Mouse (Mus musculus): ENCODE data around the gene Sphk1. TPM values are rescaled to one million over a fixed set of nuclear protein-coding genes. Genes with fewer than 3 reads are reported as not detected.

The Sphk1 gene
- polyA plus RNA-seq, 1 experiment from 2014 or later: 9.3 TPM

DNA sequence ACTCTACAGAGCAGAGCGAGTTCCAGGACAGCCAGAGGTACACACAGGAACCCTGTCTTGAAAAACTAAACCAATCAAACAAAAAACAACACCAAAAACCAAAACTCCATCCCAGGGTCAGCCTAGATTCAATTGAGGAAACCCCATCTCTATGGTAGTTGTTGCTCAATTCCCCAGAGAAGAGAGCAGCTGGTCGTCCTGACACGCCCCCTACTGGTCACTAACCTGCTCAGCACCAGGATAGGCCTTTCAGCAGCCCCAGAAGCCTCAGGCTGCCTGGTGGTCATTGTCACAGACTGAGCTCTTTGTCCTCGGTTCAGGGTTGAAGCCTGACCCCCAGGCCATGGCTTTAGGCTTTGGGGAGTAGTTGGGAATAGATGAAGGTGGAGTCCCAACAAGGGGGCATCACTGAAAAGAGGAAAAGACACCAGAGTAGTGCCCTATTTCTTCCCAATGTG is 36.9 kb upstream of the Sphk1 start, which contains the start of gene Prpsap1:
Gene Prpsap1, minus strand, starts transcription at position 408 of the 458 bp plus-strand sequence.
- Histone ChIP-seq H3K4me1 (peaks cover 12% of the 10 kb centered on the region), H3K27ac (no peak within 1 kb of the TSS), H3K4me3 (no peak within 1 kb of the TSS), H3K4me2 (replicated peaks) (peak within 1 kb of the TSS; percentile 16; the same call in 1 of the 2 replicates), H3K9me3 (no peaks in the 10 kb centered on the region), H3K27me3 (replicated peaks) (no peaks in the 10 kb centered on the region), H3K36me3 (no peaks in the 10 kb centered on the region), H3K9ac (no peak within 1 kb of the TSS)
- 25% methylated on average over 4 of the region's 4 CpGs for WGBS
- ATAC-seq (ENCODE audit: low FRiP score, low read depth): no peak

DNA sequence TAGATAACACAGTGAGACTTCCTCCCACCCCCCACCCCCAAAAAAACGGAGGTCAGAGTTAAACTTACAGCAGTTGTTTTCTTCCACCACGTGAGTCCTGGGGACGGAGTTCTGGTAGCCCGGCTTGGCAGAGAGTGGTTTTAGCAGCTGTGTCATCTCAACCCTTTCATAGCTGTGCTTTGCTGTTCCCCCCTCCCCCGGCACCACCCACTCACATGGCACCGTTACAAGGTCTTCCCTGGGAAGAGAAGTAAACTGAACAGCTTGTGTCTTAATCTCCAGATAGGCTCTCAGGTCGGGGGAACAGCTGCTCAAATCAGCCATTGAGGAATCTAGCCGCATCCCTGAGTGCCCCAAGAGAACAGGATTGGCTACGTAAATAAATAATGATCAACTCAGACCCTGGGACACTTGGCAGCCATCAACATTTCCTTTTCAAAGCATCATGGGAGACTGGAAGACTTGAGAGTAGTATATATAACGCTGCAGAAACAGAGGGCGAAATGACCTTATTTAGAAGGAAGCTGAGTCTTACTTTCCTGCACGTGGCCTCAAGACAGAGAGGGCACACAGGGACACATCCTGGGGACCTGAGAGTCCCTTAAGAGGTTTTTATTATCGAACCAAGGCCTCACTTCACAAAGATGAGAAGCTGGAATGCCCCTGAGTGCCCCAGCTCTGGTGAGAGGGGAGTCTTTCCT is 36.1 kb upstream of the Sphk1 start:
- no peak overlapping the region for H3K4me3 ChIP-seq
- no peaks in the 10 kb centered on the region for H3K36me3 ChIP-seq
- WGBS: 58% methylated on average over 13 of the region's 13 CpGs
- H3K4me2 ChIP-seq (replicated peaks): peak overlapping the region; percentile 16; the same call in 1 of the 2 replicates
- H3K27ac ChIP-seq: no peak overlapping the region
- H3K9me3 ChIP-seq: no peaks in the 10 kb centered on the region
- H3K27me3 ChIP-seq (replicated peaks): no peaks in the 10 kb centered on the region
- no peak for ATAC-seq (ENCODE audit: low FRiP score, low read depth)
- H3K4me1 ChIP-seq: peaks cover 8% of the 10 kb centered on the region; the same call in 1 of the 2 replicates
- no peak overlapping the region for H3K9ac ChIP-seq

GRCm38 (mm10) chr11:116497313-116497712 is 33.4 kb upstream of the Sphk1 start:
- Histone ChIP-seq H3K27me3 (replicated peaks) (no peaks in the 10 kb centered on the region), H3K36me3 (no peaks in the 10 kb centered on the region), H3K4me1 (peaks cover 8% of the 10 kb centered on the region; the same call in 1 of the 2 replicates), H3K9ac (no peak overlapping the region), H3K9me3 (no peaks in the 10 kb centered on the region), H3K4me3 (no peak overlapping the region), H3K4me2 (replicated peaks) (no peak overlapping the region), H3K27ac (no peak overlapping the region)
- no peak for ATAC-seq (ENCODE audit: low FRiP score, low read depth)
- WGBS: 86% methylated on average over 4 of the region's 4 CpGs

GRCm38 (mm10) chr11:116498596-116498995 is 32.1 kb upstream of the Sphk1 start:
- Histone ChIP-seq H3K9ac (no peak overlapping the region), H3K27me3 (replicated peaks) (no peaks in the 10 kb centered on the region), H3K4me3 (peak overlapping the region; percentile 12; the same call in 1 of the 2 replicates), H3K36me3 (no peaks in the 10 kb centered on the region), H3K4me2 (replicated peaks) (peak overlapping the region; percentile 46), H3K9me3 (no peaks in the 10 kb centered on the region), H3K4me1 (peaks cover 8% of the 10 kb centered on the region; the same call in 1 of the 2 replicates), H3K27ac (no peak overlapping the region)
- no peak for ATAC-seq (ENCODE audit: low FRiP score, low read depth)
- 32% methylated on average over 32 of the region's 34 CpGs for WGBS

DNA sequence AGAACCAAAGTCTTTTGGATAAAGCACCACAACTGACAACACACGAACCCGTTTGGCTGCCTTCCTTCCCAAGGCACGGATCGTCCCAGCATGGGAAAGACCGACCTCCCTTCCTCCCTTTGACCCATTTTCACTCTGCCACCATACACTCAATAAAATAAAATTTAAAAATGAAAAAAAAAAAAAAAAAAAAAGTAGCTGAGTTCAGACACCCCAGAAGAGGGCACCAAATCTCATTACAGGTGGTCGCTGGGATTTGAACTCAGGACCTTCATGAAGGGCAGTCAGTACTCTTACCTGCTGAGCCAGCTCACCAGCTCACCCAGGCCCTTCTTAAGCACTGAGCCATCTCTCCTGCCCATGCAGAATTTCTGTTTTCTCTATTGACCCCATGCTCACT is 31.7 kb upstream of the Sphk1 start:
- Histone ChIP-seq H3K4me1 (peaks cover 6% of the 10 kb centered on the region; the same call in 1 of the 2 replicates), H3K4me3 (no peak overlapping the region), H3K9me3 (no peaks in the 10 kb centered on the region), H3K9ac (no peak overlapping the region), H3K27ac (no peak overlapping the region), H3K4me2 (replicated peaks) (peak overlapping the region; percentile 46; the same call in 1 of the 2 replicates), H3K27me3 (replicated peaks) (no peaks in the 10 kb centered on the region), H3K36me3 (no peaks in the 10 kb centered on the region)
- 44% methylated on average over 6 of the region's 6 CpGs for WGBS
- ATAC-seq (ENCODE audit: low FRiP score, low read depth): no peak

GRCm38 (mm10) chr11:116501005-116501746 is 29.5 kb upstream of the Sphk1 start:
- Histone ChIP-seq H3K4me3 (no peak overlapping the region), H3K9me3 (no peaks in the 10 kb centered on the region), H3K9ac (no peak overlapping the region), H3K4me1 (peaks cover 4% of the 10 kb centered on the region; the same call in 1 of the 2 replicates), H3K4me2 (replicated peaks) (no peak overlapping the region), H3K27ac (peak overlapping the region; percentile 11; the same call in 1 of the 2 replicates), H3K27me3 (replicated peaks) (no peaks in the 10 kb centered on the region), H3K36me3 (no peaks in the 10 kb centered on the region)
- ATAC-seq (ENCODE audit: low FRiP score, low read depth): no peak
- 31% methylated on average over 7 of the region's 7 CpGs for WGBS

DNA sequence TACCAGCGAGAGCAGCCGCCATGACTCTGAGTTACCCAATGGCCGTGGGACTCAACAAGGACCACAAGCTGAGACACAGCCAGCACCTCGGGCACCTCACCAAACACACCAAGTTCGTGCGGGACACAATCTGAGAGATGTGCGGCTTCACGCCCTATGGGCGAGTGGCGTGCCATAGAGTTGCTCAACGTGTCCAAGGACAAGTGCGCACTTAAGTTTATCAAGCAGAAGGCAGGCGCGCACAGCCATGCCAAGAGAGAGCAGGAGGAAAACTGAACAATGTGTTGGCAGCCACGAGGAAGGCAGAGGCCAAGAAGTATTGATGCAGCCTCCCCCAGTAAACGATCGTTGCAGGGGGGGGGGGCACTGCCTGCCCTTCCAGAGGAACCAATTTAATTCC is 26.2 kb upstream of the Sphk1 start:
- H3K4me3 ChIP-seq: no peak overlapping the region
- no peaks in the 10 kb centered on the region for H3K9me3 ChIP-seq
- no peaks in the 10 kb centered on the region for H3K27me3 ChIP-seq (replicated peaks)
- H3K4me1 ChIP-seq: no peaks in the 10 kb centered on the region
- no peak overlapping the region for H3K27ac ChIP-seq
- ATAC-seq (ENCODE audit: low FRiP score, low read depth): no peak
- H3K9ac ChIP-seq: no peak overlapping the region
- no peaks in the 10 kb centered on the region for H3K36me3 ChIP-seq
- WGBS: 90% methylated on average over 17 of the region's 17 CpGs
- no peak overlapping the region for H3K4me2 ChIP-seq (replicated peaks)

DNA sequence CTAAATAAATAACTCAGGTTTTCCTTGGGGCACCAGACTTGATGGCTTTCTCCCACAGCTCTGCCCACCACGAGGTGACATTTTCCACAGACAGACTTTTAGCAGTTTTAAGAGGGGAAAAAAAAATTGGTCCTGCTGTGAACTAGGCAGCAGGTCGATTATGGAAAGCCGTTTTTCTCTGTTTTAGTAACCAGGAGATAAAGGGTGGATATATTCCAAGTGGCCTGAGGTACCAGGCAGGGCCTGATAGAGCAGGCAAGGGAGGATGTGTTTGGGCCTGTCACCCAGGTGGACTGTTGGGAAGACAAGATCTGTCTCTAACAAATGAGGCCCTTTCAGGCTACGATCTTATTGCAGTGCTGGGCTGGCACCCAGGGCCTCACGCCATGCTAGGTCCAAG is 25.2 kb upstream of the Sphk1 start:
- WGBS: 77% methylated on average over 5 of the region's 5 CpGs
- Histone ChIP-seq H3K9me3 (no peaks in the 10 kb centered on the region), H3K4me3 (no peak overlapping the region), H3K27ac (no peak overlapping the region), H3K4me1 (no peaks in the 10 kb centered on the region), H3K9ac (no peak overlapping the region), H3K4me2 (replicated peaks) (no peak overlapping the region), H3K36me3 (no peaks in the 10 kb centered on the region), H3K27me3 (replicated peaks) (no peaks in the 10 kb centered on the region)
- no peak for ATAC-seq (ENCODE audit: low FRiP score, low read depth)

GRCm38 (mm10) chr11:116506151-116506875 is 24.4 kb upstream of the Sphk1 start:
- no peak overlapping the region for H3K4me2 ChIP-seq (replicated peaks)
- H3K9me3 ChIP-seq: no peaks in the 10 kb centered on the region
- no peak for ATAC-seq (ENCODE audit: low FRiP score, low read depth)
- H3K4me1 ChIP-seq: no peaks in the 10 kb centered on the region
- H3K27me3 ChIP-seq (replicated peaks): no peaks in the 10 kb centered on the region
- WGBS: 80% methylated on average over 17 of the region's 17 CpGs
- no peak overlapping the region for H3K4me3 ChIP-seq
- H3K27ac ChIP-seq: no peak overlapping the region
- no peak overlapping the region for H3K9ac ChIP-seq
- H3K36me3 ChIP-seq: no peaks in the 10 kb centered on the region

DNA sequence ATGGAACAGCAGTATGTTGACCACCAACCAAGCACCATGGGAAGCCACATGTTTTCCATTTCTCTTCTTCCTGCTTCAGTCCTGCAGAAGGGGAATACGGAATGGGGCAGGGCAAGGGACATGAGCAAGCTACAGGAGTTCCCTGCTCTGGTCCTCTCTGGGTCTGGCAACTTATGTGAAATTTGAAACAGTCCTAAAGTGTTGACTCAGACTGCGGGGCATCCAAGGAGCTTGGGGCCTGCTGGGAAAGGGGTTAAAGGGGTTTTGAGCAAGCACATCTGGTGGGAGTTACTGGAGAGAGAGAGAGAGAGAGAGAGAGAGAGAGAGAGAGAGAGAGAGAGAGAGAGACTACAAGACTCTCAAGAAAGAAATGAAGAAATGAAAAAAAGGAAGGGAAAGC is 22.0 kb upstream of the Sphk1 start:
- Histone ChIP-seq H3K36me3 (no peaks in the 10 kb centered on the region), H3K4me1 (no peaks in the 10 kb centered on the region), H3K9ac (no peak overlapping the region), H3K4me2 (replicated peaks) (no peak overlapping the region), H3K27me3 (replicated peaks) (no peaks in the 10 kb centered on the region), H3K9me3 (no peaks in the 10 kb centered on the region), H3K27ac (no peak overlapping the region), H3K4me3 (no peak overlapping the region)
- 52% methylated on average over 2 of the region's 2 CpGs for WGBS
- no peak for ATAC-seq (ENCODE audit: low FRiP score, low read depth)

GRCm38 (mm10) chr11:116511301-116511868 is 19.3 kb upstream of the Sphk1 start:
- H3K9me3 ChIP-seq: no peaks in the 10 kb centered on the region
- no peaks in the 10 kb centered on the region for H3K36me3 ChIP-seq
- H3K4me2 ChIP-seq (replicated peaks): no peak overlapping the region
- ATAC-seq (ENCODE audit: low FRiP score, low read depth): no peak
- no peak overlapping the region for H3K4me3 ChIP-seq
- H3K9ac ChIP-seq: no peak overlapping the region
- H3K4me1 ChIP-seq: peaks cover 7% of the 10 kb centered on the region; the same call in 1 of the 2 replicates
- WGBS: 71% methylated on average over 7 of the region's 7 CpGs
- H3K27ac ChIP-seq: no peak overlapping the region
- H3K27me3 ChIP-seq (replicated peaks): no peaks in the 10 kb centered on the region

DNA sequence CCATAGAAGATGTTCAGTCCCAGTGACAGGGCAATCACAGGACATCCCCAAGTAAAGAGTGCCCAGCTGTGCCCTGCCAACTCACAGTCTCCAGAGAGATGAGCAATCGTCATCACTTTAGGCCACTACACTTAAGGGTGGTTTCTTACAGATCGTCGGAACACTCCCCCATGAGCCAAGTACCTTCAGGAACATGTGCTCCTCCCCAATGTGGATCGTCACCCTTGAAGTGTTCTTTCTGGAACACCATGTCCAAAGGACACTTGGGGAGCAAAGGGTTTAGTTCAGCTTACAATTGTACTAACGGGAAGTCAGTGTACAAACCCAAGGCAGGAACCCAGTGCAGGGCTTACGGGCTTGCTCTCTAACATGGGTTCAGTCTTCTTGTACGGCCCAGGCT is 18.6 kb upstream of the Sphk1 start:
- no peak for ATAC-seq (ENCODE audit: low FRiP score, low read depth)
- H3K4me2 ChIP-seq (replicated peaks): no peak overlapping the region
- no peaks in the 10 kb centered on the region for H3K27me3 ChIP-seq (replicated peaks)
- H3K36me3 ChIP-seq: no peaks in the 10 kb centered on the region
- H3K27ac ChIP-seq: no peak overlapping the region
- H3K4me1 ChIP-seq: peaks cover 7% of the 10 kb centered on the region; the same call in 1 of the 2 replicates
- H3K9ac ChIP-seq: no peak overlapping the region
- H3K4me3 ChIP-seq: no peak overlapping the region
- 92% methylated on average over 7 of the region's 7 CpGs for WGBS
- no peaks in the 10 kb centered on the region for H3K9me3 ChIP-seq
